Mouse (Mus musculus) heart, postnatal 4 days (tissue): ENCODE results near the gene Tmem169. TPM values are rescaled to one million over a fixed set of nuclear protein-coding genes. Genes with fewer than 3 reads are reported as not detected.
A peak's percentile ranks its signal among the peaks of the same experiment; 100 is the strongest.

Experiments used
- DNase-seq: peaks from one replicate; pipeline ENCODE4 v3.0.0; 2021
- total RNA-seq, 2 experiments: library from RNA; stranded (reverse); gene quantifications; 2 replicates each; pipeline ENCODE4 v1.2.3; 2021

Tmem169 gene
- total RNA-seq, 2 experiments from 2014 or later = 0.12 to 0.16 TPM

GRCm38 (mm10) chr1:72286904-72287303 is 2.7 kb downstream of the Tmem169 start:
- no peak for DNase-seq

DNA sequence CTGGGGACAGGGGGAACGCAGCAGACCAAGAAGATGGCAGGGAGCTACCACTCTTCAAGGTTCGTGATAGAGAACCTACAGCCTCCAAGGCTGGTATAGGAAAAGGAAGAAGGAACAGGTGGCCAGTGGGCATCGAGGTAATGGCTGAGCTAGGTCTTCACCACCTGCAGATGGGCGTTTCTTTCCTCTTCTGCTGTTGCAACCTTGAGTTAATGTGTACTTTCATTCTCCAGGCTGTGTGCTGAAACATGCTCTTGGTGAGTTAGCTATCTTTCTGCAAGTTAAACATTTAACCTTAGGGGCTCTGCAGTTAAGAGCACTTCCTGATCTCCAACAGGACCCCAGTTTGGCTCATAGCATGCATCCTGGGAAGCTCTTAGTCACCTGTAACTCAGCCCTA is 3.7 kb downstream of the Tmem169 start:
- no peak for DNase-seq

DNA sequence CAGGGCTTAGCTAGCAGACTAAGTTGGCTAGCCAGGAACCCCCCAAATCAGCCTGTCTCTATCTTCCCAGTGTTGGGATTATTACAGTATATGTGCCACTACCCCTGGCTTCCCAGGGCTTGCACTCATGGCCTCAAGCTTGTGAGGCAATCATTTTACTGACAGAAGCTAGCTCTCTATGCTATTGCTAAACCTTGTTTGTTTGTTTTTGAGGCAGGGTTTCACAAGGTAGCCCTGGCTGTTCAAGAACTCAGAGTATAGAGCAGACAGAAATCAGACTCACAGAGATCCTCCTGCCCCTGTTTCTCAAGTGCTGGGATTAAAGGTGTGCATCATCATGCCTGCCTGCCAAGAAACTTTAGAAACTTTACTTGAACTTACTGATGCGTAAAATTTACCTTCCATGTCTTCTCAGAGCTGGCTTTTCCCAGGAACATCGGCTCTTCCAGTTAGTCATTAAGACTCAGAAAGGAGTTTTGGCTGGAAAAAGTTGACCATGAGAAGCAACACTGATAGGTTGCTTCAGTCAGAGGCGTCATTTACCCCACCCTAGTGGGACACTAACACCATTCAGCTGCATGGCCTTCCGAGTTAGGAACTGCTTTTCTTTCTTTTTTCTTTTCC is 4.5 kb downstream of the Tmem169 start:
- no peak for DNase-seq

DNA sequence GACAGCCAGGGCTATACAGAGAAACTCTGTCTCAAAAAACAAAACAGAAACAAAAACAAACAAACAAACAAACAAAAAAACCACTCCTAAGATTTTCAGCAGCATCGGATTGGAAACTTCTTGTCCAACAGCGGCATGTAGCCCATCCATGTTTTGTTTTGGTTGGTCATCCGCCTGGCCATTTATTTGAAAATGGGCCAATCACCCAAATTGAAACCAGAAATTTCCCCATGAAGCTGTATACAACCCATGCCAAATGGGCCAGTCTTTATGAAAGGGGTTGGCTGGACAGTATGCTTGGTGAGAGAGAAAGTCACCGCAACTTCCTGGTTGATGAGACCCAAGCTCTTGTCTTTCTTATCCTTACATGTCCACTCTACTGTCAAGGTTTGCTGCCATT is 6.7 kb downstream of the Tmem169 start:
- no peak for DNase-seq

- no peak for DNase-seq
These were observed 7.3 kb downstream of the Tmem169 start for GRCm38 (mm10) chr1:72291421-72291820.

DNA sequence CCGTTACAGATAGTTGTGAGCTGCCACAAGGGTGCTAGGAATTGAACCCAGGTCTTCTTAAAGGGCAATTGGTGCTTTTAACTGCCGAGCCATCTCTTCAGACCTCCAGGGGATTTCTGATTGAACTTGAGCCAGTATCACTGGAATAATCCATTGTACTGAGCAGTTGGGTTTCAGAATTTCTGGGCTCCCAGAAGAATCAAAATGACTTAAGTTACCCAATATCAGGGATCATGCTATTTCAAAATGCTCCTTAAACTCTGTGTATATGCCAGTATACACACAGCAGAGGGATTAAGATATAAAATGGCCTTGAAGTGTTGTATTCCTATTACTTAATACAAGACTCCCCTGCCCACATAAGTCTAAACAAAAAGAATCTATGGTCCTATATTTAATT is 7.8 kb downstream of the Tmem169 start:
- no peak for DNase-seq

- DNase-seq = no peak
These were observed 9.9 kb downstream of the Tmem169 start for GRCm38 (mm10) chr1:72293869-72294663.

DNA sequence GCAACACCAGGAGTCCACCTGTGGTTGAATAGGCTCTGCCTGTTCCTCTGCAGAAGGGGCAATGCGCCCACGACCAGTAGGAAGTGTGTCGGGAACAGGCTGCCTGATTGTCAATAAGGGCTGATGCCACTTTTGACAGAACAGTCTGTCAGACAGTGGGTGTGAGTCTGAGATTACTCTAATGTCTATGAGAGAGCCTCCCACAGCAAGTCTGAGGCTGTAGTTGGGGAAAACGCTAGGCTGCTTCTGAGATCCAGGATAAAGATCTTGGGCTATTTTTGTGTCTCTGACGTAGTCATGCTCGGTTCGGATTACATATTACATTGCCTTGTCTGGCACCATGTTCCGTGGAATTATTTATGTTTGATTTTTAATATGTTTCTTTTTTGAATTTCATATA is 11.6 kb downstream of the Tmem169 start:
- no peak for DNase-seq

DNA sequence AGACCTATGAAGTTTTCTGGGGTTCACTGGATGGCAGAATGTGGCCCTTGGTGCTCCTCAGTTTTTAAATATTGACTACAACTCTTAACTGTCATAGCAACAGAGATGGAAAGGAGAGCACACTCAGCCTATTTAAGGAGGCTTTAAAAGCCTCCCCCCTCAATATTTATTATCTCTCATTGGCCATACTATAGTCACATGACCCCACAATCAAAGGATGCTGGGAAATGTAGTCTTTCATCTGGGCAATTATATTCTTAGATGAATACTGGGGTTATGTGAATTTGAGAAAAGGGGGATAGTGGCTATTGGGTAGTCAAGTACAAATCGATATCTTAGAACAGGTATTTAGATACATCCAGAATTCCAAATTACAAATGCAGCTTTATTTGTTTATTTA is 17.7 kb downstream of the Tmem169 start:
- no peak for DNase-seq

GRCm38 (mm10) chr1:72306241-72306640 is 22.1 kb downstream of the Tmem169 start:
- no peak for DNase-seq

DNA sequence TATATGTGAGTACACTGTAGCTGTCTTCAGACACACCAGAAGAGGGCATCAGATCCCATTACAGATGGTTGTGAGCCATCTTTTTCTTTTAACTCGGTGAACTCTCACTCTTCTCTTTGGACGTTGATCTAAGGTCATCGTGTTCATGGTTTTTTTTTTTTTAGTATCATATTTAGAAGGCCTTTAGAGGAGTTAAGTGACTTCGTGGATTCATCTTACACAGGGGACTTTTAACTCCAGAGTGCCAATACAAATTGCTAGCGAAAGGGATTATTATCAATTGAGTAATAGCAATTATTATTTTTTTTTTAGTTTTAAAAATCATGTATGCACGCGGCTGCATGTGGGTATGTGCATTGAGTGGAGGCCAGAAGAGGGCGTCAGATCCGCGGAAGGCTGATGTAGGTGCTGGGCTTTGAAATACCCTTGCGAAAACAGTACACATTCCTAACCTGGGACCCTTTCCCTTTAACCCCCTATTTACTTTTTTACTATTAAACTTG is 22.6 kb downstream of the Tmem169 start:
- peak; percentile 49 for DNase-seq

DNA sequence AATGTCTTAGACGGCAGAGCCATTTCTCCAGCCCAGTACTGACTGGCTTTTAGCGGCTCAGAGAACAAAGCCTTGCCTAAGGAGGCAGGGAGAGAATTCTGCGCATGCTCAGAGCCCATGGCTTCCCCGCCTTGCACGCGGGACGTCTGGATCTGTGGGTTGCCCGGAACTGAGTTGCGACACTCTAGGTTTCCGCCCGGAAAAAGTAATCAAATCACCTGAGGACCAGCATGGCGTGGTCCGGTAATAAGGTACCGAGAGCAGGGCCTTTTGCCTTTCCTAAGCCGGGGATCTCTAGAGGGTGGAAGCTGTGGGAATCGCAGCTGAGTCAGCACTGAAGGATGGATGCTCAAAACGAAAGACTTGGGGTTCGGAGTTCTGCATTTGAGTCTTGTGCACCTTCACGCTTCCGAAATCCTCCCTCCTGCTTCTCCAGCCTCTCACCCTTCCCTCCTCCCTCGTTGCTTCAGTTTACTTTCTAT is 23.2 kb downstream of the Tmem169 start, which contains the start of gene Xrcc5:
Gene Xrcc5, plus strand, starts transcription at position 105 of the 482 bp plus-strand sequence.
- peak; percentile 93 for DNase-seq

GRCm38 (mm10) chr1:72308919-72309318 is 24.8 kb downstream of the Tmem169 start:
- DNase-seq = no peak

GRCm38 (mm10) chr1:72309744-72310424 is 25.7 kb downstream of the Tmem169 start:
- DNase-seq = no peak

GRCm38 (mm10) chr1:72312701-72313398 is 28.7 kb downstream of the Tmem169 start:
- no peak for DNase-seq

- no peak for DNase-seq
These were observed 29.4 kb downstream of the Tmem169 start for GRCm38 (mm10) chr1:72313399-72314039.

GRCm38 (mm10) chr1:72315447-72315846 is 31.3 kb downstream of the Tmem169 start:
- DNase-seq = no peak

DNA sequence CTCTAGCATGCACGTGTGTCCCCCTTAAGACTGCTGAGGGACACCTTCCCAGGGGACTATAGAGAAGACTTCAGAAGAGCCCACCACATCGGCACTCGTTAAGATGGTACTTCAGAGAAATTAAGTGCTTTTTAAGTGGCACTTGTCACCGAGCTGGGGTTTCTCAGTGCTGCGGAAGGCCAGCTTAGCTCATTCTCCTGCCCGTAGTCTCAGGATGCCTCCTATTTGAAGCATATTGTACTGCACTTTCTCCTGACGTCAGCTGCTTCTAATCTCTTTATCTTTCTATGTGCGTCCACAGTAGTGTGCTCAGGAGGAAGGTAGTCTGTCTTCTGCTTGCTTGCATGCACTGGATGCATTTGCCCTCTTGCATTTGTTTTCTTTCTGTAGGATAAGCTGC is 32.2 kb downstream of the Tmem169 start:
- DNase-seq = no peak

GRCm38 (mm10) chr1:72316901-72317300 is 32.7 kb downstream of the Tmem169 start:
- DNase-seq = no peak

- no peak for DNase-seq
These were observed 36.6 kb downstream of the Tmem169 start for GRCm38 (mm10) chr1:72320759-72321158.

DNA sequence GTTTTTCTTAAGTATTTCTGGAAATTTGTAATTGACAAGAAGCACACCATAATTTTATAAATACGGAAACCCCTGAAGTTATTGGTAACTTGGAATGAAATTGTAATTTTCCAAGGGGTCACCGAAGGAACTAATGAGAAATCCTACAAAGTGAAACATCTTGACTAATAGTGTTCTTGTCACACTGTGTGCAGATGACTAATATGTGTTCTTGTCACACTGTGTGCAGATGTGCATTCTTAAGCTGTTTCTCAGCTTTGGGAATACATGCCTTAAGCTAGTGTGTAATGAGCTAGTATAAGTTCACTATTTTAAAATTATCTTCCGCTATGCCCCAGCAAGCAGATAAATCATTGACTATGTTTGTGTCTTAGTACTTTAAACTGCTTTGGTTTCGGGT is 39.1 kb downstream of the Tmem169 start:
- DNase-seq = no peak
